Mouse (Mus musculus) spleen, postnatal 10 days (tissue): ENCODE results near the gene Clptm1.
"Not testable (repeated sequence)": the region's sequence is repeated elsewhere in the genome, so short reads cannot be mapped to it uniquely, and the experiment has no call there.

Source experiments
- DNase-seq, 2 experiments: peaks; one replicate each; pipeline ENCODE4 v3.0.0; 2021 to 2022; ENCODE audit warnings: low spot score in 2 of 2

Gene Clptm1

GRCm38 (mm10) chr7:19609641-19610332 is 55.0 kb downstream of the Clptm1 start:
- no peak for DNase-seq

- no peak for DNase-seq
Measured at GRCm38 (mm10) chr7:19607291-19607690, 57.5 kb downstream of the Clptm1 start.

- not testable (repeated sequence) for DNase-seq
Measured at GRCm38 (mm10) chr7:19604606-19605214, 60.1 kb downstream of the Clptm1 start.

- DNase-seq: peak; percentile 94 to 99
Measured at GRCm38 (mm10) chr7:19603849-19604605, 60.8 kb downstream of the Clptm1 start, which contains the start of gene Clasrp. Gene Clasrp, minus strand, starts transcription at chr7:19604486.

- DNase-seq: no peak
Measured at GRCm38 (mm10) chr7:19603055-19603454, 61.8 kb downstream of the Clptm1 start.

- no peak for DNase-seq
Measured at GRCm38 (mm10) chr7:19600562-19600961, 64.3 kb downstream of the Clptm1 start.

- peak in 1 of 2 experiments; percentile 12 for DNase-seq
Measured at GRCm38 (mm10) chr7:19593061-19593730, 71.6 kb downstream of the Clptm1 start.

- peak; percentile 69 to 88 for DNase-seq
Measured at GRCm38 (mm10) chr7:19589917-19590316, 74.9 kb downstream of the Clptm1 start.

GRCm38 (mm10) chr7:19589207-19589606 is 75.6 kb downstream of the Clptm1 start:
- peak; percentile 57 to 83 for DNase-seq

- DNase-seq: no peak
Measured at GRCm38 (mm10) chr7:19586269-19586668, 78.6 kb downstream of the Clptm1 start.
